Mouse (Mus musculus) heart, postnatal 25 days (tissue): ENCODE measurements at regions not wholly inside any gene's neighbourhood (a gene's known extent, or its start where the extent isn't known, plus 50 kb on each side); places are given as distances from the start of the nearest gene placed in this dataset.

Source experiments
- DNase-seq: peaks from one replicate; pipeline ENCODE4 v3.0.0; 2022; ENCODE audit warnings: low spot score
- intact Hi-C: fragments of 180-260 bp; cut with DNase I; formaldehyde crosslinking; loops from one replicate; pipeline ENCODE4 v1.15.1; 2025

DNA sequence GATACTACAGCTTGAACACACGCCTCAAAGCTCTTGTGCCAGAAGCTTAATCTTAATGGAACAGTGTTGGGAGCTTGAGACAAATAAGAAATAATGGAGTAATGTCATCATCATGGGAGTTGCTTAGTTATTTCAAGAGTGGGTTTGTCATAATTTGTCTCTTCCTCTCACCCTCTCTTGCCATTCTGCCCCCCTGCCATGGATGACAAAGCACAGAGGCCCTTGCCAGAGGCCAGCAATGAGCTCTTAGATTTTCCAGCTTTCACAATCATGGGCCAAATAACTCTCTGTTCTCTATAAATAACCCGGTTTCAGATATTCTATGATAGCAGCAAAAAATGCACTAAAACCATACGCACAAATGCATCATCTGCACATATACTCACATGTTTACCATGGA, 174.1 kb downstream of the Snx10 start:
- no peak for DNase-seq
- intact Hi-C loops: no loop called here

DNA sequence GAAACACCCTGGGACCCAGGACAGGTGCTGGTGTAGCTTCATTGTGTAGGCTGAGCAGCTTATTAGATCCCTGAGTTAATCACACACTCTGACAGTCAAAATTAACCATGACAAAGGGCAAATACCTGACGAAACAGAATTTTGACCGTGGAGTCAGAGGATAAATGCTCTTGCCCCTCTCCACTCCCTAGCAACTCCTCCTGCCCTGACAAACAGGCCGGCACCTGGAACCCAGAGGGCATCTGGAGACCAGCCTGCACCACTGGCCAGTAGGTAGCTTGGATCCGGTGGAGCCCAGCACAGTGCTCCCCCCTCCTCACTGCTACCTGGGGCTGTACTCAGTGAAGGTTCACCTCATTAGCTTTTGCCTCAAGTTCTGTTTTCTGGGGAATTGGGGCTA, 174.5 kb downstream of the Snx10 start:
- no peak for DNase-seq
- intact Hi-C loops: no loop called here

DNA sequence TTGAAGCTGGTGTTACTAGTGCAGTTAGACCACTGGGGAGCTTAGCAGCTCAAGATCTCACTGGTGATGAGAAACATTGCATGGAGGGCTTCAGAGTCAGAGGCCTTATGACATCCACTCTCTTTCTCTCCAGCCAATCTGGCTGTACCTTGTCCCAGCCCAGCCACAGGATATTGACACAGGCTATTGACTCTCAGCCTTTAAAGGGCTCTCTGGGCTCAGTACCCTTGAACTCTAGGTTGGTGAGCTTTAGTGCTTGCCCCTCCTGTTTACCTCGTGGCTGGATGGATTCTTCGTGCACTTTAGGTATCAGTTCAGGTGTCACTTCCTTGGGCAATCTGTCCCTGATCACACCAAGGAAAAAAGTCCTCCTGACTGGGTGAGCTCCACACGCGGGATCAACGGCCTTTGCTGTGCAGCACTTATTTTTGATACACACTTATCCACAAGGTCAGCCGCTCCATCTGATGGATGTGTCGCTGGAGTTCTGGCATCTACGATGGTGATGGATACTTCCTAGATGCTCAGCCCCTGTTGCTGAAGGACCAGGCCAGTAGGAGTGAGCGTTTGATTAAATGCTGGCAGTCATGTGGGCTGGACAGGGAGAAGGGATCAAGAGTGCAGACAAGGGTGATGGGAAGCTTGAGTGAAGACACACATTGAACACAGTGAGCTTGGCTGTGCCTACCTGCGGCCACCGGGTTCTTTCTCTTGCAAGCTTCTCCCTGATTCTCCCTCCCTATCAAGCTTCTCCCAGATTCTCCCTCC, 177.7 kb downstream of the Snx10 start:
- no peak for DNase-seq
- intact Hi-C loops: no loop called here

DNA sequence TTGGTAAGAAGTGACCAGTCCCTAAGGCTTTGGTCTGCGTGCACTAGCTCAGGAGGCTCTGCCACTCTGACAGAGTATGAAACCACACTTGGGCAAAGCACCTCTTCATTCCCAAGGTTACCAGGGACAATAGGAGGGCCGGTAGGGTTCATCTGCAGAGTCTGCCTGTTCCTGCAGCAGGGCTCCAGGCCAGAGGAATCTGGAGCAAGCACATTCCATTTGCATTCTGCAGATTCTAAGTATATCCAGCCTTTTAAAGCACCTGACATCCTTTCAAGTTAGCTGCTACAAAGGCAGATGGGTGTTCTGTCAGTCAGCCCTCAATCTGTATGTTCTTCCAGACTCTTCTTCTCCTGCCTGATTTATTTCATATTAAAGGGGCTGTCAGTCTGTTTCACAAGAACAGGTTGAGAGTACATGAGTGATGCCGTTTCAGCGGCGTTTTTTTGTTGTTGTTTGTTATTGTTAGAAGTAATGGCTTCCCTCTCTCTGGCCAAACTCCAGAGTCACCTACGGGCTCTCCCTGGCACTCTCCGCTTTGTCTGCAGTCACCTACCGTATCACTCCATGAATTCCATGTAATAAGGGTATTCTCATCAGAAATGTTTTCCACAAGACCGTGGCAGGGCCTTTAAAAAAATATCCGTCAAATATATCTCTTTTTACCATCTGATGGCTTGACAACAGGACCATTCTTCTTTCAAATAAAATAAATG, 178.9 kb downstream of the Snx10 start:
- intact Hi-C loops: no loop called here
- no peak for DNase-seq

DNA sequence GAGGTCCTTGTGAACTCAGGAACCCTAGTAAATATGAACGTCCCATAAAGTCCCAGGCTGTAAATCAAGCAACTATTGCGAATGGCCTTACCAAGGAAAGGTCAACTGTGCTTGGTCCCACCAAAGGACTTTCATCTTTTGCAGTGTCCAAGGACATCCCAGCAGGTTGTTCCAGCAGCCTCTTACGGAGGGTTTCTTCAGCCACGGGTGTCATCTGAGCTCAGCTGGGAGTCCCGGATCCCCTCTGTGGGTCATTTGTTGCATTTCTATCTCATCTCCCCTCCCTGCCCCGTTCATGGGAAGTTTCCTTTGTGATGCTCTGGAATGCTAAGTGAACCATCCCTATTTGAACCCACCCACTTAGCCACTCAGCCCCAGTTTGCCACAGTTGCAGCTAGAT, 184.3 kb downstream of the Snx10 start:
- intact Hi-C loops: no loop called here
- no peak for DNase-seq

DNA sequence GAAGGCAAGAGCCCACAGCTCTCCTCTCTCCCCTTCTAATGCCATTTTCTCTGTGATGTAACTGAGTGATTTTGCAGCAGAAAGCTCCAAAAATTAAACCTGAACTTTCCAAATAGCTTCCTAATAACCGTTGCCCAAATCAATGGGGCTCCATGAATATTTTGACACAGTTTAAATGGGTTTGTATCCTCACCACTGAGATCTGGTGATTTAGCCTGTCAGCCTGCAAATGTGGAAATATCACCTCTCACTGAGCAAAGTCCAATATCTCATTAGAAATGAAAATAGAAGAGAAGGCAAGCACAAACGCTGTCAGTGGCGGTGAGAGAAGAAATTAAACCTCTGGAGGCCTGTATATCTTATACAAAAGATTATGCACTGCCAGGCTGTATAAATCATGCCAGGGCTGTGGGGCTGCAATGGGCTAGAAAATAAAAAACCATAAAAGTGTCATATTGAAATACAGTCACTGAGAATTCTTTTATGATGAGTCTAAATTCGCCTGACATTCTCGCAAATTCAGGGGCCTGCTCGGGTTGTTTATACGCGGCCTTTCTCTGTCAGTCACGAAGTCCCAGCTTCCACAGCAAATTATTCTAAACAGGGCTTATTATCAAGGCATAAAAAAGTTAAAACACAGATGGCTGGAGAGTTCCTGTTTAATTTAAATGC, 185.1 kb downstream of the Snx10 start:
- DNase-seq: no peak
- intact Hi-C loops: no loop called here

DNA sequence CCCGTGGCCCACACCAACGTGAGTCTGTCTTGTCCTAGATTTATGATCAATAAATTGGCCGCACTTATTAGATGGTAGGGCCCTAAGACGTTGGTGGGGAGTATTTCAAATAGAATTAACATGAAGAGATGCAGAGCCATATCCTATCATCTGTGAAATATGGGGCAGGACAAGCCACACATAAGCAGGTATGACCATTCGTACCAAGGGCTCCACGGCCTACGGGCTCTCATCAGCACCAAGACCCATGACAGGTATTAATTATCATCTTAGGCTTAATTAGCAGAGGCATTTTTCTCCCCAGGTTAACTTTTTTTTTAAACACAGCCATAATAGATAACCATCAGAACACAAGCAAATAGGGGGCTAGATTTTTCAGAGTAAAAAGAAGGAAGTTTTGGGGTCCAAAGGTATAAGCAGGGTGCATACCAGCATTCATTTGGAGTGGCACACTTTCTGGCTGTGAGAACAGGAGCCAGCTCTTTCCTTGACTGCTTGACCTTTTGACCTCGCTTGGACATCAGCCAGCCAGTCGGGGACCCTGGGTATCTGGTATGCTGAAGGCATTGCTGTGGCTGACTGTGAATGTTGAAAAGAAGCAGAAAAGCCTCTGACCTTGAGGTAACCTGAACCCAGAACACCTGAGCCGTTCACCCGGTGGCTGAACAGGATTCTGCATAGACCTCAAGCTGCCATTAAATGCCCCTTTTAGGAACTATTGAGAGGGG, 185.8 kb downstream of the Snx10 start:
- intact Hi-C loops: no loop called here
- no peak for DNase-seq

DNA sequence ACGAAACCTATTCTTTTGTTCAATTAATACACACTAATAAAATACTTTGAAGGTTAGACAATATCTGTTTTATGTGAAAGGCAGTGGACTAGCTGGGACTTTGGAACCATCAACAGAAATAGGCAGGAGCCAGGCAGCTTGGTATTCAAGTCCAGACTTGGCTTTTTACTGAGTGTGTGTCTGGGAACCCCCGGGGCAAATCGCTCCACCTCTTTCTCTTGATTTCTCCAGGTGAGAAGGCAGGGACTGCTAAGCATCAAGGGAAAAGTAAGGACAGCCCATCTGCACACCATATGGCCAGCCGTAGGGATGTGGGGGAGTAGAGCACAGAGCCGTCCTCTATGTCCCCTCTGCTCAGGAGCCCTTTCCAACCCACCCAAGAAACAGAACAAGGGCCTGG, 186.5 kb downstream of the Snx10 start:
- intact Hi-C loops: no loop called here
- DNase-seq: no peak

DNA sequence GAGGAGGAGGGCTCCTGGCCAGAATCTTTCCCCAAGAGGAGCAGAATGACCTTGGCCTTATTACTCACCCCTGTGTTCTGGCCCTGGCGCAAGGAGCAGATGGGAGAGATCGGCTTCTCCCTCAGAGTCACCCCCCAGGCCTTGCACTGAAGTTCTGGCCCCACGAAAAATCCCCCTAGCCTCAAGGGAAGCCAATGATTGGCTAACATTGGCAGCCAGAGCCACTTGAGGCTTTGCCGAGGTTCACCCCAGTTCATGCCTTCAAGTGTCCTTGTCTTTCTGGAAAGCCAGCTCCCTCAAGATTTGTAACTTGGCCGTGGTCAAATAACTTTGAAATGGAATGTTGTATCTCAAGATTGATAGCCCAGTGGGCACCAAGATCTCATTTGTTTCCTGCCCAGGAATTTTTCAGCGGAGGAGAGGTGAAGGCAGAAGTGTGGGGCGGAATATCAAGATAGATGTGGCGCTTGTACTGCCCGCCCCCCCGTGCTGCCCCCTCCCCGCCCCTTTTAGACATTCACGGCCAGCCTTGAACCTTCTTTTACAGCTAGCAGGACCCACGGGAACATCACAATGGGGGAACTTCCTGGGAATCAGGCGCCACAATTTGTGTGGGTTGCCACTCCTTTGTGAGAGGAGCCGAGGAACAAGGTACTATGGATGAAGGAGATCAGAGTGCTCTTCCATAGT, 187.4 kb downstream of the Snx10 start:
- intact Hi-C loops: no loop called here
- peak; percentile 13 for DNase-seq

DNA sequence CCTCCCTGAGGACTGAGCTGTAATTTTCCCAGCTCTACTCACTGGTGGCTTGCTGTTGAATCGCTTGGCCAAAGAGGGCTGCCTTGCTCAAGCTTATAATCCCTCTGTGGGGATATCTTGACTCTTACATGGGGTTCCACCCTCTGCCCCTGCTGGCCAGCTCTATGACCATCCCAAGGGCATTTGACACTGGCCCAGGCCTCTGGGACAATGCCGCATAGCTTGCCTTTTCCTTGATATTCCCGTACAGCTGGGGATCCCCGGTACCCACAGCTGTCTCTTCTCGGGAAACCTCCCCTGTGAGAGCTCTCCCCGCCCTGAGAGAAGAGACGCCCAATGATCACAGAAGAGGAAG, 187.9 kb downstream of the Snx10 start:
- intact Hi-C loops: no loop called here
- no peak for DNase-seq

DNA sequence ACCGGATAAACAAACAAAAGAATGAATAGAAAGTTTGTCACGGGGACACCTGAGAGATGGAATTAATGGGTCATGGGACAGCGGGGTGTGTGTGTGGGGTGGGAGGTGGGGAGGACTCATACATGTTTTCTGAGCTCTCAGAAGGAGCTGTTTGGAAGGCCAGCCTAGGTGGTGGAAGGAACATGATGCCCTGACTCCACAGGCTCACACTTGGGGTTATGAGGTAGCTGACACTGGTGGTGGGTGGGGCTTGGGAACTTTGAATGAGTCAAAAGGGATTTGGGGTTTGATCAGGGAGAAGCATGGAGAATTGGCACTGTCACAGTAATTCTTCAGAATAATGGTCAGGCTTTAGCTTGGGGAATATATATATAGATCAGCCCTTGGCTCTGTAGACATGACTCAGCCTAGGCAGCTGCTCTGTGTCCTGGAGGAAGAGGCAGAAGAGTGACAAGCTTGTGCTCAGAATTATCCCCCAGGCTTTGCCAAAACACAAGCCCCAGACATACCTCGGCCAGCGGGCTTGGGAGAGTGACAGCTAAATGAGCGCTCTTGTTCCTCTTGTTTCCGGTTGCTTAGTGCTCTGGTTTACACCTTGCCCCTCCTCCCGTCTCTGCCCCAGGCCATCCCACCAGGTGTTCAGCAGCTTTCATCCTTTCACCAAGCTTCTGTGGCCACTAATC, 191.6 kb downstream of the Snx10 start:
- intact Hi-C loops: no loop called here
- no peak for DNase-seq

DNA sequence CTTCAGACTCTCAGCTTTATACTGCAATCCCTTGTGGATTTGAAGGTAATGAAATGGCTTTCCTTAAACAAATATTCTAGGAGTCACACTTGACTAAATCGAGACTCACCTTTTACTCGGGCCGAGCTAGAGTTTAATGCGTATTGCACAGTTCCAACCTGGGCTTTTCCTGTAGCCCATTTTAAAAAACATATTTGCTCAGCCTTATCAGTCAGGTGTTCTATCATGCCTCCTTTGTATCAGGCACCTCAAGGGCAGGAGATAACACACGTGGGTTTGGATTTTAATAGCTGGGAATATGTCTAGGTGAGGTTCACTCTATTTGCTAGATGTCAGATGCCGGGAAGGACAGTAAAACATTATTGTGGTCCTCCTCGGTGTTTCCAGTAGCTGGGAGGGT, 193.7 kb downstream of the Snx10 start:
- DNase-seq: no peak
- intact Hi-C loops: no loop called here

DNA sequence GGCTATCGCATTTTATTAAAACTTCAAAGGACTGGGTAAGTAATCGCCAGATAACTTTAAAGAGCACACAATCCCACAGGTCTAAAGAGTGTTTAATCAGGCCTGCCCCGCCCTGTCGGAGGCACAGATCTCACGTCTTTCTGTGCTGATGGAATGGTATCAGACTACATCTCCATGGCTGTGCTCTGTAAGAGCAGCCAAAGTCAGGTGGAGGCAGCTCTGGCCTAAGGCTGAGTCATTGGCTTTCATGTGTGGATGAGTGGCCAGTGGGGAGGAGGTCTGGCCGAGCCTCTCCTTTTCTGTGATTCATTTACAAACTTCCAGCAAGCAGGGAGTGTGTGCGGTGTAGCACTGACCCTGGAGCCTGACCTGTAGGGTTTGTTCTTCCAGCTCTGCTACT, 197.0 kb downstream of the Snx10 start:
- no peak for DNase-seq
- intact Hi-C loops: loop anchor here (5.0 kb wide), 1 partner anchor 108 kb away; no protein-coding TSS in a partner anchor

DNA sequence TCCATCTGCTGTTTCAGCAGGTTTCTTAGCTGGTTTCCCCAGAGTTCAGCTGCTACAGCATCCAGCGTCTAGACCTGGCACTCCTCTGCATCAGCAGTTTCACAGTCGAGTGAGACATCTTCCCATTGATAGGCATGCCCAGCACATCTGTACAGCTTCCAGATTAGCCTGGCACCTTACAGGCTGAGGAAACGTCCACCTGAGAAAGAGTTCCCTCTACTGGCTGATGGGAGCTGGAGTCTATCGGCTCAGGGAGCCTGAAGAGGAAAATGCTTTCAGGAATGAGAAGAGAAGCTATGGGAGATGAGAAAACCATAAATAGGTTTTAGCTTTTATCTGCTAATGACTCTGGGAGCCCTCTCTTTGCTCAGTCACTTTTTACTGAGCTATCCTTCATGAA, 199.4 kb downstream of the Snx10 start:
- intact Hi-C loops: loop anchor here (5.0 kb wide), 1 partner anchor 111 kb away; no protein-coding TSS in a partner anchor
- DNase-seq: no peak

DNA sequence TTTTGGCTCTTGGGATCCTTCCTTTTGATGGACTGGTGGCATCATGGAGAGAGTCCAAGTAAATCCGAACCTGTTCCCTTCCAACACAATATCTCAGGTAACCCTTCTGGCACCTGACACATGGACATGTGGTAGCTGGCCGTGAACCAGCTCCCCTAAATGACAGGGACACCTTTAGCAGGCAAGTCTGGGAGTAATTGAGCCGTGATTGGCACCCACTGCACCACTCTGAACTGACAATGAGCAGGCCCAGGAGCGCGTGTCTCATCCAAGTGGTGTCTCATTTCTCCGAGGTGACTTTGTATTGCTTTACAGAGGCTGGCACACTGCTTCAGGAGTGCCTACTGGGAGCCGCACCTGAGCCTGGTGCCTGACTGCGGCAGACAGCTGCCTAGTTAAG, 203.5 kb downstream of the Snx10 start:
- intact Hi-C loops: no loop called here
- no peak for DNase-seq

DNA sequence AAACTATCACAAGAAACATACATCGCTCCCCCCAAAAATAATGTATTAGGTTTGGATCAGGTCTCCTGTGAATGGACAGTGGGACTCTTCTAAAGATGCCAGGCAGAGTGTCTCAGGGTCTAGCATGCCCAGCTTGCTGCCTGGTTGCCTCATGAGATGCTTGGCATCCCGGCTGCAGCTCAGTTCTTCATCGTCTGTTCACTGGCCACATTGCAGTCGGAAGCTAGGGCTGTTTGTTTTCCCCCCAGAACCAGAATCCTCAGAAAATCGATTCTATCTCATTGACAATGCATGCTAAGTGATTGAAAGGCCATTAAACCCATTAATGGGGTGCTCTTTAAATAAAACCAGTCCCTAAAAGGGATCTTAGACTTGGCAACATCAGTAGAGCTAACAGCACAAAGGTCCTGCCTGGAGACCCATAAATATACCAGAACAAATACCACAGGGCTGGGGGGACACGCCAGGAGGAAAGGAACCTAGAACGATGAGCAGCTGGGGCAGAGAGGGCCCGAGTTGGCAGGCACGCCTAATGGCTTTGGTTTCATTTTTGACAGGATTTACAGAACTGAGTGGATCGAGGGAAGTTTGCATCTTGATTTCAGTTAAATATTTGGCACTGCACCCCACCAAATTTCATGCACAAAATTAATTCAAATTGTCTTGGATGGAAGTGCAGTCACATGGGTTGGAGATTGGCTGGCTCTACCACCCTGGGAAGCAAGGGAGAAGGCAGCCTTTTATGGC, 205.3 kb downstream of the Snx10 start:
- intact Hi-C loops: no loop called here
- no peak for DNase-seq

DNA sequence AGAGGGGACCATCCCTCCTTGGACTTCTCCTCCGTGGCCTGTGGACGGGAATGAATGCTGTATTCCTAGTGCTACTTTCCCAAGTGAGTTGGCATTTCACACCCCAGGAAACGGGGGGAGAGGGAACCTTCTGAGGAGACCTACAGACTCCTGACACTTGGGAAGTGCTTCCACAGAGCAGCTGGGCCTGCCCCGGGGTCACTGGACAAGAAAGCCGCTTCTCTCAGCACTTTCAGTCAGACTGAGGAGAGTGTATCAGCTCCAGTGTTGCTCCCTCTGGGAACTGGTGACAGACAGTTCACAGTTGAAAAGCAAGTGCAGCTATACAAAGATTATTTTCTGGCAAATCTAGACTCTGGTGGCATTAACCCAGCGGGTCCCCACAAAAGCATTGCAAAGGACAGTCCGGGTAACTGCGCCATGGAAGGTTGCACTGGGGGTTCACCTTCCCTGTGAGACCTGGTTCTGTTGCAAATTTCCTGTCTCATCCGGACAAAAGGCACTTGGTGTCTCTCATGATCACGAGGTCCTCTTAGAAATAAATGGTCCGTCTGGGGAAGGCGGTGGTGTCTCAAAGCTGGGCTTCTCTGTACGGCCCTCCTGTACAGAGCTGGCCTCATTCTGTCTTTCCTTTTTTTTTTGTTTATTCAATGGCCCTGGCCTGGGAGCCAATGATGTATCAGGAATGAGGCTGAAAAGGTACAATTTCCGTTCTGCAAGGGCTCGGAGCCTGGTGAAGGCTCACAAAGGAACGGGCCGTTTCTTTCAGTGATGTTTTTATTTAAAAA, 207.1 kb downstream of the Snx10 start:
- intact Hi-C loops: no loop called here
- DNase-seq: no peak

DNA sequence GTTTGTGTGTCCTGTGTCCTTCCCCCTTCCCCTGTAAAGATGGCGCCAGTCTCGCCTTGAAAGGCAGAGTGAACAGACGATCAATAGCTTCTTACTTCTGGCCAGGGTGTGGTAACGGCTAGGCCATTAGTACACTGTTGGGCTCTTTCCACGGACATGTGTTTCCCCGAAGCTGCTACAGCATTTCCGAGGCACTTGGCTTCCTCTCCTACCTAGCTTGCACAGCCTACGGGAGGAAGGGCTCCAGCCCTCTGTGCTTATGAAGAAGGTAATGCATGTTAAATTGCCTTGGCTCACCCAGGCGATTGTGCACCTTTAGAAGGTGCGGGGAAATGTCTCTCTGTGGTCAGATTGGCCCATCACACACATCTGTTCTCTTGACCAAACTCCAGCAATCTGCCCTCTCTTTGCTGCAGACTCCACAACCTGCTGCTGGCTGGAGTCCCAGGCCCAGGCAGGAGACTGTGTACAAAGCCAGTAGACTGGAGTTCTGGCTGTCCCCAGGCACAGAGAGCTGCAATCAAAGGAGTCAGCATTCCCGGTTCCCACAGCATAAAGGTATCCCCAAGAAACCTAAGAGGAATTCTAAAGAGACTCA, 208.7 kb downstream of the Snx10 start:
- intact Hi-C loops: no loop called here
- no peak for DNase-seq
